Mouse (Mus musculus) Patski (cell line): Measurements from ENCODE around the gene Cfap299. TPM values are rescaled to one million over a fixed set of nuclear protein-coding genes. Genes with fewer than 3 reads are reported as not detected.

Source experiments
- ATAC-seq: fragments of 100-300 bp; one replicate; pipeline ENCODE4 v1.8.0; 2021
- CTCF ChIA-PET: fragments of 350-600 bp; sonication (Branson Sonifier 250); formaldehyde crosslinking; loops from one replicate; lab custom pipeline; 2022; ENCODE audit warnings: inconsistent platforms; lab: Charles Lee
- POLR2A ChIA-PET: fragments of 350-600 bp; sonication (Branson Sonifier 250); formaldehyde crosslinking; loops from one replicate; lab custom pipeline; 2022; ENCODE audit warnings: antibody characterized with exemption, inconsistent platforms; lab: Charles Lee
- DNase-seq: peaks from one replicate; pipeline ENCODE4 v3.0.0-alpha.2; 2011; ENCODE audit warnings: low read depth, low spot score
- H3K27me3 ChIP-seq: fragments of 371-371 bp; one replicate; pipeline ENCODE4 v1.5.1; 2021
- CTCF ChIP-seq: fragments of 100-300 bp; IDR thresholded peaks from one replicate; pipeline ENCODE4 v1.5.1; 2021
- in situ Hi-C: fragments of 300-500 bp; cut with MboI; formaldehyde crosslinking; loops from 3 replicates; pipeline ENCODE4 v1.11.1; 2018; ENCODE audit warnings: low pct_unique_long_range_greater_than_20kb, mixed read lengths
- polyA plus RNA-seq: library from polyadenylated mRNA; unstranded; gene quantifications from one replicate; pipeline ENCODE4 v1.2.3, GENCODE M21; 2021

Cfap299 gene
- polyA plus RNA-seq, 1 experiment from 2014 or later: 0.23 TPM

DNA sequence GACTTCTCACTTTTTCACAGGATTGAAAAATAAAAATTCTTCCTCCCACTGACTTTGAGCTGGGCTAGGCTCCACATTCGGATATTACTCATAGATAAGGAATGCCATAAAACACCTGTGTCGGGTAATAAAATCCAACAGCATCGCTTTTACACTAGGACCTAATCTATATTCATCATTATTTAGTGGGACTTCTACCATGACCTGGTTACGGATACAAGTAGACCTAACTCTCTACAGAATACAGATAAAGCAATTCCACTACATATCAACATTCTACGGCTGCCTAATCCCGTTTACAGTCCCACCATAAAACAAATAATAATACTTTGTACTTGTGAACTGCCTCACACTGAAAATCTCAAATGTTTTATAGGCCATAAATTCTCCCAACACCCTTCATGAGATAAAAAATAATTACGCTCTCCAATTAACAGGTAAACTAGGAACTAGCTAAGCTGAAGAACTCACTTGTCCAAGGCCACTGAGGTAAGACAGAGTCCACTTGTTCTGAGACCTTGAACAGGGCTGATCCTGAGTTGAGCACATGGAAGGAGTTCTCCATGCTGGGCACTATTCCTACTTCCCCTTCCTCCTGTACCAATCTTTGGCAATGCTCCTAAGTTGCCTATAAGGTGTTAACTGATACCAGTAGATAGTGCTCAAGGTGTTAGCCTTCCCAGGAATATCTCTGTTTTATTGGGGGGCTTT, 513.7 kb downstream of the Cfap299 start:
- no peak for ATAC-seq
- no peaks in the 10 kb centered on the region for H3K27me3 ChIP-seq
- no peak for DNase-seq
- ChIA-PET CTCF (no interaction called here), POLR2A (no interaction called here)
- TF ChIP-seq CTCF: no peak
- in situ Hi-C loops: no loop called here

DNA sequence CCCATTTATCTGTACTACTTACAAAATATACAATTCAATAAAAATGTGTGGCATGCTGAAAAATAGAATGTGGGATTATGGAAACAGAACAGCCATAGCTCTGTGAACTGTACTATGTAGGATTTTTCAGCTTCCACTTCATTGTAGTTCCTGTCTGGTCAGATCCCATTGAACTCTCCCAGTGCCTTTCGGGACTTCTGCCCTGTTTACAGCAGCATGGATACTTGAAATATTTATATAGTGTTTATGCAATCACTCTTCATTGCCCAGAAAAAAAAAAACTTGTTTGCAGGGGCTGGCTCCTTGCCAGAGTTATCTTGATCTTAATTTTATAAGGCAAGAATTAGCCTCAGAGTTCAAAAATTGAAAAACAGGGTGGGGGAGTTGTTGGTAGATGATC, 515.6 kb downstream of the Cfap299 start:
- no peak for DNase-seq
- no peaks in the 10 kb centered on the region for H3K27me3 ChIP-seq
- no peak for ATAC-seq
- ChIA-PET CTCF (interaction anchor here (0.7 to 1.6 kb wide), 3 partner anchors 11 to 80 kb away, joined by 3 read pairs; no protein-coding TSS in a partner anchor), POLR2A (interaction anchor here (0.5 to 0.6 kb wide), 3 partner anchors 29 to 1993 kb away, joined by 3 to 6 read pairs (median 3); no protein-coding TSS in a partner anchor)
- in situ Hi-C loops: no loop called here
- no peak for TF ChIP-seq CTCF

Other genes with a start within 250 kb of the Cfap299 start
- gene Prdm8, start 162.1 kb upstream of the Cfap299 start, polyA plus RNA-seq: 0.04 TPM
- gene Fgf5, start 75.1 kb upstream of the Cfap299 start, polyA plus RNA-seq: 0.68 TPM
- gene Gm11111, start 223.4 kb downstream of the Cfap299 start, polyA plus RNA-seq: not detected